Mouse (Mus musculus) liver, adult 2 months (tissue): ENCODE results near the gene Lmo1.

Experiments used
- CTCF ChIP-seq: fragments of 200-500 bp; IDR thresholded peaks from 2 replicates; pipeline ENCODE4 v1.5.1; 2011; ENCODE audit warnings: low read depth, low read length, control low read depth
- POLR2A ChIP-seq: fragments of 200-500 bp; IDR thresholded peaks from 2 replicates; pipeline ENCODE4 v1.6.1; 2011; ENCODE audit warnings: low read length, control low read depth; ENCODE audit not compliant: insufficient read depth; ENCODE audit errors: extremely low read depth

DNA sequence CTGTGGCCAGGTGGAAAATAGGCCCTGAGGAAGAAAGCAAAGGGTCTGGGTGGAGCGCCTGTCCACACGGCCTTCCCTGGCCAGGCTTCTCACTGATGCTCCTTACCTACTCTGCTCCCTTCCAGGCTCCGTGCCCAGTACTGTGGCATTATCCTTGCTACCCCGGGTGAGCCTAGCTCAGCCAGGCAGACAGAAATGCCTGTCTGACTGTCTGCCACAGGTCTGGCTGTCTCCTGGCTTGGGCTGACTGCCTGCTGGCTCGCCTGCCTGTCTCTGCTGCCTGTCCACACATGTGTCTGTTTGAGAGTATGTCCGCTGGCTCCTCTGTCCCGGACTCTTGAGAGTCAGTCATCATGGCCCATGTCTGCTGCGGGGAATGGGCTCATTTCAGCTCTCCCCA, 37.6 kb downstream of the Lmo1 start:
- no peak for TF ChIP-seq POLR2A
- no peak for TF ChIP-seq CTCF
